Mouse (Mus musculus) embryo, embryonic 11 days (tissue): ENCODE measurements around the gene Slco3a1.

ENCODE experiments used
- DNase-seq: peaks from one replicate; pipeline ENCODE4 v3.0.0-alpha.2; 2015

Slco3a1 gene

DNA sequence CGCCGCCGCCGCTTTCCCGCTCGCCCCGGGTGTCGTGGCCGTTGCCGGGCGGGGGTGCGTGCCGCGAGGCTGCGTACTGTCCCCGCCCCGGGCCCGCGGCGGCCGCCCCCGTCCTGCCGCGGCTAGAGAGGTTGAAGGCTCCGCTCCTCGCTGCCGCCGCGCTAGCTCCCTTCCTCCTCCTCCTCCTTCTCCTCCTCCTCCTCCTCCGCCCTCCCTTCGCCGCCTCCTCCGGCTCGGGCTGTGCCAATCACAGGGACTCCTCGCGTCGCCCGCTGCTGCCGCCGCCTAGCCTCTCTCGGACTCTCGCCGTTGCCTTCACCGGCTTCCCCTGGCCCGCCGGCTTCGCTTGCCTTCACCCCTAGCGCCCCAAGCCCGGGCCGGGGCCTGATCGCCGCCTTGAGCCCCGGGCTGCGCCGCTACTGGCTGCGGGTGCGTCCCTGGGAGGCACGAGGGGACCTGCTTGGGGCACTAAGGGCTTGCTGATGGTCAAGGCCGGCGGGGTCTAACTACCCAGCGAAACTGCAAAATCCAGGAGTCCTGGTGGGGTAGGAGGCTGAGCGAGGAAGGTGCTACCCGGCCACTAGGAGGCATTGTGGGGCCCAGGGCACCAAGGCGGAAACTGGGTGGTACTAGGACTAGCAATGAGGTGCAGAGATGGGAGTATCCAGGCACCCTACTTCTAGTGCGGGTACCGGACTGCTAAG is at the start of gene Slco3a1:
Slco3a1 (minus strand) TSS at position 173 of the 704 bp plus-strand sequence.
- DNase-seq: peak; percentile 84

DNA sequence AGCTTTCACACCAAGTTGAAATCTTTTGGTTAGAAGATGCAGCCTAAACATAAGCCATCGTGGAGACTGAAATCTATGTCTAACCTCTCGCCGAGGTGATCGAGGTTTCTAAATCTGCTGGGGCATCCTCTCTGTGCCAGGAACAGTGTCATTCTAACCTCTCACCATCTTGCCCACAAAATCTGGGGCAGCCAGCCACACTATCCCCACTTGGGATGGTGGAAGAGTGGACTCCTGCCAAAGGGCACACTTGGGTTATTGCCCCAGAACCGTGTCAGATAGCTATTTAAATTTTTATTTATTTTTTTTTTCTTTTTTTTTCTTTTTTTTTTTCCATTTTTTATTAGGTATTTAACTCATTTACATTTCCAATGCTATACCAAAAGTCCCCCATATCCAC is 46.4 kb upstream of the Slco3a1 start:
- no peak for DNase-seq

DNA sequence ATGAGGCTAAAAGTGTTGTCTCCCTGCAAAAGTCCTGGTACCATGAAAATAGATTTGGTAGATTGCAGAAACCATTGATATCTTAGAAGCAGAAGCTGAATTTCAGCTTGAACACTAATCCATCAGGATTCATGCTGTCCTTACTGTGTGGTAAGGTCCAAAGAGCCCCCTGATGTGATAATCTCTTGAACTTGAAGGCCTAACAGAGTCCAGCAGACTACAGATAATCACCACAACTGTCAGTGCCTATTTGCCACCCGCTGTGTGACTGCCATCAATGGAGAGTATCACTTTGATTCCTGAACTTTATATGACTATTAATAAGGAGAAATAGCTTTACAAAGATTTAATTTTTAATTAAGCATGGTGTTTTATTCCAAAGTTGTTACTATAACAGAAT is 24.8 kb upstream of the Slco3a1 start:
- DNase-seq: no peak

DNA sequence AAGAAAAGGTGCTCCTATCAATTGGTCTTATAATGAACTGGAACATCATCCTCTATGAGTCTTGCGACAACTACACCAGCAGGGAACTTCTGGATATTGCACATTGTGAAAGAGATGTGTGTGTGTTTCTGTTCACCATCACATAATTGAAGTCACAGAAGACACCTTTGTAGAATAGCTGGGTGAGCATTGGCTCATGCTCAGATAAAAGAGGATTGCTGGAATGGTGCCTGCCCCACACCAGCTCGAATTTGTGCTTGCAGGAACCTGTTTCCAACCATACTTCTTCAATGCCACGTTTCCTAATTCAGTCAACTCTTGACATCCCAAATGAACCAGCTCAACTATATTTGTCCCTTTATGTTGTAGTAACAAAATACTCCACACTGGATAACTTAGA is 21.1 kb upstream of the Slco3a1 start:
- no peak for DNase-seq

DNA sequence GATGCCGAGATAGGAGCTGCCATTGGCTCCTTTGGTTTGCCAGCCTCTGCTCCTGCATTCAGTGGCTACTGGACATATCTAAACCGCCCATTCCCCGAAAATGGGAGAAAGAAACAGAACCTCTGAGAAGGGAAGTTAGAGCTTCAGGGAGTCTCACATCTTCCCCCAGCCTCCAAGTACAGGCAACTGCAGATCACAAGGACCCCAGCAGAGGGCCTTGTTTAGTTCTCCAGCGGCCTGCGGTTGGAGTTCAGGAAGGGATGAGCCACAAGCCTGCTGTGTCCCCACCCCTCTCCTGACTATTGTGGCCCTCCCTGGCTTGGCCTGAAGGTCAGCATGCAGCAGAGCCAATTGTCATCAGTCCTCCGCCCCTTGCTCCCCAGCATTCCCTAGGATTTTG is 836 bp upstream of the Slco3a1 start:
- peak; percentile 79 for DNase-seq

DNA sequence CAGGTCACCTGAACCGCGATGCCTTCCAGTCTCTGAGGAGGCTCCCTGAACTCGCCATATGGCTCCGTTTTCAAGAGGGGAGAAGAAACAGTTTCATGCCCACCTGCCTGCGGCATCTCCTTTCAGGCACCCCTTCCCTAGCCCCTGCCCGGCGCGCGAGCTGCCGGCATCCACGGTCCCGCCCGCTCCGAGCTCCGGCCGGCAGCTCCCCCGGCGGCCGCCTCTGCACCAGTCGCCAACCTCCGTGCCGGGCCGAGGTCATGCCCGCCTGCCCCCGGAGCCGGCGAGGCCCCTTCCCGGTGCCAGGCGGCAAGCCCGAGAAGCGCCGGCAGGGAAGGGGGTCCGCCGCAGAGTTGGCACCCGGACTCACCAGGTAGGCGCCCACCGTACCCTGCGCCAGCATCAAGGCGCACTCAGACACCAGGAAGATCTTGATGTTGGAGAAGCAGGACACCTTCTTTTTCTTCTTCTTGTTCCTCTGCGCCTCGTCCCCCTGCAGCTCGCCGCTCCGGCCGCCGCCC is 479 bp downstream of the Slco3a1 start:
- DNase-seq: peak; percentile 68

DNA sequence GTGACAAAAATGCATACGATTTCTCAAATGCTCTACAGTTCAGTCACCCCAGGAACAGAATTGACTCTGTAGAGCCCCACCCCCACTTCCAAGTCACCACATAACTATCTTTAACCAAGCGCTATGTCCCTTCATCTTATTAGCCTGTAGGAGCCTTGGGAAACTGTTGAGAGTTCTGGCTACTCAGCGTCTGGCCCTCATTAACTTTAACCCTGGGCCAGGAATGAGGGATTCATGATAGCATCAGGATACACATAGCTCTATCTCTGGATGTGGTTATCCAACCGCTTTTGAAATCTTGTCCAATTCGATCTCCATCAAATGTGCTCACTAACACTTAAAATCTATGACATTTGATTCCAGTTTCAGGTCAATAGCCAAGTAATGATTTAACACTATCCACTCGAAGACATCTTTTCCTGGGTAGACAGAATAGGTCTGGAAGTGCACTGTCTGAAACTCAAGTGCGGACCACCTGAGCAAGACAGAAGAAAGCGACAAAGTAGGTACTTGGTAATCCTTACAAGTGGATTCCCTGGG is 1.4 kb downstream of the Slco3a1 start:
- peak; percentile 20 for DNase-seq

DNA sequence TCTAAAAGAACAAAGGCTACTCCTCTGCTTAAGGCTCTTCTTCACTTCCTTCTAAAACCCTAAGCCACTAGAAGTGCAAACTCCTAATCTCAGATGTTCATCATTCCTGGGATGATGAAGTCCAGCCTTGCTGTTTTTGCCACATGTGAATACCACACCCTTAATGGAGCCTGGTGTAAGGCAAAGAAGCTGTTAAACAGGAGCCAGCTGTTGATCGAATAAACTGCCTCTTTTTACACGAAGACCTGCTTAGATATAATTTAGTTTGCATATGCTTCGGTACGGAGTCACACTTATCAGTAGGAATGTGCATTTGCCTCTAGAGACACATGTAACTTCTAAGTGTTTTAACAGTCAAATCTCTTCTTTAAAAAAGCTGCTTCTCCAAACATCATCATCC is 2.0 kb downstream of the Slco3a1 start:
- DNase-seq: no peak

DNA sequence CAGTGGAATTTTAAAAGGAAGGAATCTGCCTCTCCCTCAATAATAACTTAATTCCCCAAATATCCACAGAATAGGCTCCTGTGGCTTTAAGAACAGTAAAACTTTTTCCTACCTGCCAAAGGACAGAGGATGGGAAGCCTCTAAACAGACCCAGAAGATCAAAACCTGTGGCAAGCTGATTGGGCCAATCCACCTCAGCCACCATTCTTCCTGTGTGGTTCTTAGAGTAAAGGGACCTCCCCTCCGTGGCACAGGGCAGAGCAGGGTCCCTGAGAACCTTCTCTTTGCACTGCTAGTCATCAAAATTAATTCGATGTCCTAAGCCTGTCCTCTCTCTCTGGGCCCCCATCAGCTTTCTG is 2.6 kb downstream of the Slco3a1 start:
- DNase-seq: no peak

DNA sequence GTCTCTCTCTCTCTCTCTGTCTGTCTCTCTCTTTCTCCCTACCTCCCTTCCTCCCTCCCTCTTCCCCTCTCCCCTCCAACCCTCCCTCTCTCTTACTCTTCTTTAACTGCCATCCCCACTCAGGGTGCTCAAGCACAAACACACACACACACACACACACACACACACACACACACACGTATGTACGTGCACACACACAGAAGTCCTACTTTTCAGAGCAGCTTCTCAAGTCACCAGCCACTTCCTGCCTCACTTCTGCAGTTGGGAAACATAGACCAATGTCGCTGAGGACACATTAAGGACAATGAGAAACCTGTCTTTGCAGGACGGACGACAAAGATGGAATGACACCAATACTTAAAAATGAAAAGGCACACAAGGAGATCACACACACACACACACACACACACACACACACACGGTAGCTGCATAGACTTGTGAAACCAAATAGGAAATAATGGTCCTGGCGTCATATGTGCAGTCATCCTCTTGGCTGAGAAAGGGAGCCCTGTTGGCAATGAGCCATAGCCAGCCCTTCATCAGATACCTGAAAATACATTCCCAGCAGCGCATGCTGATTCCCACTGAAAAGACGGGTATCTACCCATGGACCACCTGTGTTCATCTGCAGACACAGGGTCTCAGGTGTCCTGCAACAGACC is 3.1 kb downstream of the Slco3a1 start:
- DNase-seq: no peak

DNA sequence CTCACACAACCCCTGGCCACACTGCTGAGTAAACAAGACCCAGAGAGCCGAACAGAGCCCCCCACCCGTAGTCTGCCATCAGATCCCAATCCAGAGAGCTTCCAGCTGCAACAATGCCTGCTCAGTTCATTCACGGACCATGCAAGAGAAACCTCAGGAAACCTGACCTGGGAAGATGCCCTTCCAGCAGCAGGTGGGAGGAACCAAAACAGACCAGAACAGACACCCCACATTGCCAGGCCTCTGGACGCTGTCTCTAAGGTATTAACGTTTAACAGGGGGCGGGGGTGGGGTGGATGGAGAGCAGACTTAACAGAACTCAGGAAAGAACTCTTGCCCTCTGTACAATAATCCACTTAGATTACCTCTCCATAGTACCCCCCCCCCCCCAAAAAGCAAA is 4.9 kb downstream of the Slco3a1 start:
- peak; percentile 7 for DNase-seq

DNA sequence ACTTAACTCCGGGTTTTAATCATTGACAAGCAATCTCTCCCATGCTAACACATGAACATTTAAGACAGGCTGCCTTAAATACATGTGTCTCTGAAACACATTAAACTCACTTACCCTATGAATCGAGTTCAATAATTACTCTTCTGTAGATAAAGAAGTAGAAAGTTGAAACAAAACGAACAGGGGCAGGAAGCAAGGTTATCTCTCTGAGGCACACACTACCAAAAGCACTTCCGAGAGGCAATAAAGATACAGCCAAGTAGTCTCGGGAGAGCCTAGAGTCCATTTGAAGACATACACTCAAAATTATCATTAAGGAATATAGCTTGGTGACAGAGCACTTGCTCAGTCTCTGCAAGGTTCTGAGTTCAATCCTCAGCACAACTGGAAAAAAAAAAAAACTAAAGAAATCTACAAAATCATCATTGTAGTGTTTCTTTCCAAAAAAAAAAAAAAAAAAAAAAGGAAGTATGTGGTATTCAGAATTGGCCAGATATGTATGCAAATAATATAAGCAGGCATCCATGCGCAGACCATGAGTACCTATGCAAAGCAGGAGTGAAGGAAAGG is 5.5 kb downstream of the Slco3a1 start:
- DNase-seq: no peak

DNA sequence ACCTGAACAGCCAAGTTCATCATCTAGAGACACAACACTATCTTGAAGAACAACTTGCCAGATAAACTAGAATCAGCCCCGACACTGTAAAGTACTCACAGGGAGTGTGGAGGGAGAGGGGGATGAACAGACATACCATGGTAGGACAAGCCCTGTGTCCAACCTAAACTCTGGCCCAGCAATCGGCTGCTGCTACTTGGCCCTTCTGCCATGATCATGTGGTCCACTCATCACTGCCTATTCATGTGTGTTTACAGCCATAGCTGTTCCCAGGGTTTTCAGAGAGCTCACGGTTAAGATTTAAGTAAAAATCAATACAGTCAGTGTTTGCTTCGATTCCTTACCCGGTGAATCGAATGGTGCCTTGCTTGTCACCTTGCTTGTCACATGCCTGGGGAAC is 7.9 kb downstream of the Slco3a1 start:
- no peak for DNase-seq

DNA sequence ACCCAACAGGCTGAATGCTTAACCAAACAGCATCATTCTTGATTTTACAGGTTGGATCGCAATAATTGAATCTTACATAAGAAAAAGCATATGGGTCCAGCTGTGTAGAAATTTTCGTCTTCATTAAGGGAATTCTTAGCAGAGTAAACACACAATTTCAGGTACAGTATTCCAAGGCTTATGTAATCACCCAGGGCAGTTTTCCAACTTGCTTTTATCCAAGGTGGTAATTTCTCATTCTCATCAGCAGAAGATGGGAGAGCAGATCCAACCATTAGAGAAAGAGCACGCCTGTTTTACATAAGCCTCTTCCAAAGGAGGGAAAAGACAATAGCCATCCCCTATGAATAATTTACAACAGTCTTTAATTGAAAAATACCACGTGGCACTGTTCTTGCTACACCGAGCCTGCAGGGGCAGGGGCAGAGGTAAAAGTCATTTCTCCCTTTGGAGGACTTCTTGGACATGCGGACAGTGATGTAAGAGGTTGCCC is 9.0 kb downstream of the Slco3a1 start:
- no peak for DNase-seq

DNA sequence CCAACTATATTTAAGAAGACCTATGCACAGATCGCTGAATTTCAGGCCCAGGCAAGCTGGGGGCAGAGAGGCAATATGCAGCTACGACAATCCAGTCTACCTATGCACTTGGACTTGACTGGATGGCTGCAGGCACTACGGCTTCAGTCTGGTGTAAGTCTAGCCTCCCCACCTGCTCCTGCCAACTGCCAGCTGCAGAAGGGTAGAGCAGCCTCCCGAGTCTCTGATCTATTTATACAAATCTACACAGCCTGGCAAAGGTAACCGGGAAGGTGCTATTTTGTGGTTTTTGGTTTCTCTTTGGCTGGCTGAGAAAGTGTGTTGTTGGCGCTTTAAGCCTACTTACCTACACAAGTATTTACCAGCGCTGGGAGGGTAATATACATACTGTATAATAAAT is 10.3 kb downstream of the Slco3a1 start:
- DNase-seq: no peak

DNA sequence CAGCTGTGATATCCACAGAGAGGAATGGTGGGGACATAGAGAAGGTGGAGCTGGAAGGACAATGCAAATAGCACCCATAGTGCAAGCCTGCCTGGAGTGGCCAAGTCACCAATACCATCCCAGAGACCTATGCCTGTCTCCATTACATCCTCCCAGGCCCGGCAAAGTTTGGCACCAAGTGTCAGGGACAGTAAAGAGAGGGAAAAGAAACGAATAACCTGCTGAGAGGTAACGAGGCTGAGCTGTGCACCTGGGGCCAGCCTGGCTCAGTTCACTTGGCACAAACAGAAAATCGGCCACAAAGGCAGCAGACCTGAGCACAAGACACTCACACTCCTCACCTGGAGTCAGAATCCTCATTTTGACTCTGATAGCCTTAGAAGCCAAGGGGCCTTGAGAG is 12.6 kb downstream of the Slco3a1 start:
- no peak for DNase-seq

DNA sequence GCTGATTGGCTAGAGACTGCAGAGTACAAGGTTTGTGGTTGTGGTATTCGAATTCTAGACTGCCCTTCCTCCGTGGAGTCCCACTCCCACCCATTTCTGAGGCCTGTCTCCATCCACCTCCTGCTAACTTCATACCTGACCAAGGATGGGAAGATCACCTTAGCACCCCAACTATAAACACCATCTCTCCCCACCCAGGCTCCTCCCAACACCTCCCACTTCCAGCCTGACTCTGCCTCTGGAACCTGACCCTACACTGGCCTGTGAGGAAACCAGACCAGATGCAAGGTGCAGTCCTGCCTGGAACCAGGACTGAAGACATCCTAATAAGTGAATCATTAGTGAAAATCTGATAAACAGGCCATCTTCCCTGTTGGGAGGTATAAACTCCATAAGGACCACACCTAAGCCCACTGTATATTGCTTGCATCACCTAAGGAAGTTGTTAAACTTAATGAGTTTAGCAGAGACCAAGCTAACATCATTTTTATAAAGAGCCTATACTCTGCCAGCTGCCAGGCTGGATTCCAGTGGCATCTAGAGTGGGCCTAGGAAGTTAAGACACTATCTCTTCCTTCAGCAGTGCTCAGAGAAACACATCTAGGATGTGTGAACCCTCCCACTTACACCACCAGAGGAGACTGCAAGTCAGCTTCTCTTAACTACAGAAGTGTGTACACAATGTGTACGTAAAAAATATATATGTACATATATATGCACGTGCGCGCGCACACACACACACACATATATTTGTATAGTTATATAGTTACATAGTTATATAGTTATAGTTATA is 13.5 kb downstream of the Slco3a1 start:
- no peak for DNase-seq

DNA sequence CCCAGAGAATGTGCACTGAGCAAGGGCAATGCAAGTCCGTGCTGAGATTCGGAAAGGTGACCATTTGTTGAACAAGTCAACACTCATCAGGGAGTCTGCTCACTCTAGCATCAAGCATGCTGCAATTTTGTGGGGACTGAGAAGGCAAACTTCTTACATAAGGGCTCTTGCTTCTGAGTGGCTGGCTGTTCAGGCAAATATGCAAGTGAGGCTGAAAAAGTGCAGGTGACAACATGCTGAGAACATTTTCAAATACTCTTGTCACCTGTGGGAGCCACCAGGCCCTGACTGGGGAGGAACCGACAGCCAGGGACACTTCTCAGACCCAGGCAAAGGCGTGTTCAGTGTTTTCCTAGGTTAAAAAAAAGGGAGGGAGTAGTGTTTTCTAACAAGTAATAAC is 18.4 kb downstream of the Slco3a1 start:
- no peak for DNase-seq

DNA sequence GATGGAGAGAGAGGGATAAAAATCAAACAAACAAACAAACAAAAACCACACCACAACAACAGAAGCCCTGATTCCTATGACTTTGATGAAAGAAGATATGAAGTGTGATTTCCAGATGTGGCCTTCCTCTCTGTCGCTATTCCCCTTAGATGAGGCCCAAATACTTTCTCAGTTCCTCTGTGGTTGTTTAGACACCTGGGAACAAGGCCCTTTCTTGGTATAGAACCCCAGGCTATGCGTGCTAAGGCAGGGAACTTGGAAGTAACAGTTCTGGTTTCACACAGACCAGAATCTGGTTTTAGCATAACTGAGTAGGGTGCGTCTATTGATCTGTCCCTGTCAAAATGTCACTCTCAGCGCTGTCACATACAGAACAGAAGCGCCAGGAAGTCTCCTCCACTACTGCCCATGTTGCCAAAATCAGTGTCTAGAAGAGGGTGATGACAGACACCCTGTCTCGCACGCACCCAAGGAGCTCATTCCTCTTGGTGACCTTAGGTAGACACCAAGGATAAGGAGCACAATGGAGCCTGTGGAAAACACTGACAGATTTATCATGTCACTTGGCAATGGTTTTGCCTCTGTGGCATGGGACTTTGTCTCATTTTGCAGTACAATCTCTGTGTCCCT is 23.0 kb downstream of the Slco3a1 start:
- no peak for DNase-seq

DNA sequence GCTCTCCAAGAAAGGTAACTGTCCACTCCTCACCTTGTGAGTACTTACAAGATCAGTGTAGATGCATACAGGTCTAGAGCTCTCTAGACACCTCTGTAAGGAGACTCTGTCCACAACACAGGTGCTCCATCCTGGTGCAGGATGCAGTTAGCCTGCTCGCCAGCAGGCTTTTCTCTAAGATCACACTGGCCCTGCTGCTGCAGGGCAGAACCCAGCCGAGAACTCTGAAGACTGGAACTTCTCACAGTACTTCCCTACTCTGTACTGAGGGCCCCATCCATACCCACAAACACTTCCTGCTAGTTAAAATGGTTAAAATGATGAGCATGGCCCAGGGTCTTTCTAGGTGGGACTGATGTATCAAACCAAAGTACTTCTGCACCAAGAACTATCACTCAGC is 24.7 kb downstream of the Slco3a1 start:
- no peak for DNase-seq

DNA sequence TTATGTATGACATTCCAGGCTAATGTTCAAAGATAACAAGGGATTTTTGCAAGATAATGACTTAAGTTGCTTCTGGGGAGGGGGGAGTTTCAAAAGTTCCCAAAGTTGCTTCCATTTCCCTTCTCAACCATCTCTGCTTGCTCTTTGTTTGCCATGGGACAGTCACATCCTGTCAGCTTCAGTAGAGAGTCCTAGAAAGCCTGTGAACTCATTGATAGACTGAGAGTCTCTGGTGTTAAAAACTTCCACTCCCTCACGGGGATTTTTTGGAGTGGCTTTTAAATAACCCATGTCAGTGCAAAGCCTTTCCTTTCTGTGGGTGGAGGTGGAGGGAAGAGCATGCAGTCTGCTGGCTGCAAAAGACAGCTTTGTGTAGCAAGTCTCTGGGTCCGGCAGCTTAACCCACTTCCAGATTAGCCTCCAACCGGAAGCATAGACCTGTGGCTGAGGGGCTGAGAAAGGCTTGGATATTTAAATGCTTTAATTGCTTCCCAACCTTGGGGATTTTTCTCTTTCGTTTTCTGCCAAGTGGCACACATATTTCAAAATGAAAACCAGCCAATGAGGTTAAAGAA is 25.3 kb downstream of the Slco3a1 start:
- DNase-seq: no peak

DNA sequence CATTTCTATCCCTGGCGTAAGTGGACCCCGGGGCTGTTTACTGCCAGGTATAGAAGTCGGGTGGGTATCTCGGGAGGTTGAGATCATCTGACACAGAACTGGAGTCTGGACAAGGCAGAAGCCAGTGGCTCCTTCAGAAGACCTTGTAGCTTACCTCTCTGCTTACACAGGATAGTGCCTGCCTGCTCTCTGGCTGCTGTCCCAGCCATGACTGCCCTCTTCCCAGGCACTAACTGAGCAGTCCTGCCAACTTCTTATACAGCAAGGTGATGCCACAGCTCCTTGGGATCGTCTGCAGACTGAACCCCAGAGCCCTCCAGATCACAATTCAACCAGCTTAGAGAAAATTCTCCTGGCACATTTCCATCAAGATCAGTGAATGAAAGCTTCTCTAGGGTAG is 26.4 kb downstream of the Slco3a1 start:
- no peak for DNase-seq
